Mouse (Mus musculus): ENCODE data around the gene Gm9745.

- TF ChIP-seq CHD2 (IDR thresholded peaks at IDR 0.05; ENCODE audit: low read depth, low read length) = no peak
- no peak for TF ChIP-seq HCFC1 (IDR thresholded peaks at IDR 0.05; ENCODE audit: borderline replicate concordance, insufficient read depth, low read length)
- TF ChIP-seq ZNF384 (IDR thresholded peaks at IDR 0.05; ENCODE audit: low read depth, low read length) = no peak
- no peak for TF ChIP-seq ZC3H11A (IDR thresholded peaks at IDR 0.05; ENCODE audit: borderline replicate concordance, low read depth, low read length)
- TF ChIP-seq MAFK (IDR thresholded peaks at IDR 0.05; ENCODE audit: insufficient read depth, low read depth, low read length) = no peak
Observed at GRCm38 (mm10) chr13:8995159-8995989, 47.3 kb upstream of the Gm9745 start.

Measured in ES-E14 (cell line).